Mouse (Mus musculus) embryonic fibroblast, embryonic 13.5 days (primary cell): ENCODE measurements at regions not wholly inside any gene's neighbourhood (a gene's known extent, or its start where the extent isn't known, plus 50 kb on each side); places are given as distances from the start of the nearest gene placed in this dataset.

ENCODE experiments used
- CTCF ChIP-seq: IDR thresholded peaks from 2 replicates; pipeline ENCODE4 v1.5.1; 2011; ENCODE audit warnings: mild to moderate bottlenecking, control low read depth, low read length, moderate library complexity, borderline replicate concordance; ENCODE audit not compliant: insufficient read depth
- POLR2A ChIP-seq: IDR thresholded peaks from 2 replicates; pipeline ENCODE4 v1.6.1; 2011; ENCODE audit warnings: low read depth, mild to moderate bottlenecking, control low read depth, low read length, moderate library complexity

- TF ChIP-seq CTCF (no peak), POLR2A (no peak)
Measured at GRCm38 (mm10) chr17:94335688-94336087, 414.1 kb downstream of the Mettl4 start.
